Mouse (Mus musculus) adrenal gland, postnatal 14 days (tissue): ENCODE measurements at regions not wholly inside any gene's neighbourhood (a gene's known extent, or its start where the extent isn't known, plus 50 kb on each side); places are given as distances from the start of the nearest gene placed in this dataset.

Experiments
- DNase-seq: peaks from one replicate; pipeline ENCODE4 v3.0.0; 2021; ENCODE audit warnings: mixed read lengths

GRCm38 (mm10) chr14:111212929-111213657 lies 458.1 kb upstream of the Slitrk6 start:
- DNase-seq, result no peak

GRCm38 (mm10) chr14:111226926-111227325 lies 448.0 kb upstream of the Slitrk5 start:
- no peak for DNase-seq

- DNase-seq, result no peak
Measured at GRCm38 (mm10) chr14:111239121-111239520, 435.8 kb upstream of the Slitrk5 start.

- peak; percentile 57 for DNase-seq
Measured at GRCm38 (mm10) chr14:111249347-111249946, 425.4 kb upstream of the Slitrk5 start.

- no peak for DNase-seq
Measured at GRCm38 (mm10) chr14:111253190-111253589, 421.7 kb upstream of the Slitrk5 start.

- no peak for DNase-seq
Measured at GRCm38 (mm10) chr14:111261696-111262095, 413.2 kb upstream of the Slitrk5 start.

GRCm38 (mm10) chr14:111270239-111270638 lies 404.7 kb upstream of the Slitrk5 start:
- no peak for DNase-seq

- DNase-seq, result no peak
Measured at GRCm38 (mm10) chr14:111281354-111281753, 393.5 kb upstream of the Slitrk5 start.

- DNase-seq, result no peak
Measured at GRCm38 (mm10) chr14:111283681-111284461, 391.0 kb upstream of the Slitrk5 start.

GRCm38 (mm10) chr14:111285981-111286380 lies 388.9 kb upstream of the Slitrk5 start:
- no peak for DNase-seq

- no peak for DNase-seq
Measured at GRCm38 (mm10) chr14:111295521-111295920, 379.4 kb upstream of the Slitrk5 start.

- DNase-seq, result no peak
Measured at GRCm38 (mm10) chr14:111297796-111298195, 377.1 kb upstream of the Slitrk5 start.

- no peak for DNase-seq
Measured at GRCm38 (mm10) chr14:111330570-111330969, 344.3 kb upstream of the Slitrk5 start.

- no peak for DNase-seq
Measured at GRCm38 (mm10) chr14:111353518-111353917, 321.4 kb upstream of the Slitrk5 start.

- DNase-seq, result no peak
Measured at GRCm38 (mm10) chr14:111396803-111397202, 278.1 kb upstream of the Slitrk5 start.

- no peak for DNase-seq
Measured at GRCm38 (mm10) chr14:111400809-111401208, 274.1 kb upstream of the Slitrk5 start.

GRCm38 (mm10) chr14:111402538-111402937 lies 272.4 kb upstream of the Slitrk5 start:
- no peak for DNase-seq

- DNase-seq, result peak; percentile 8
Measured at GRCm38 (mm10) chr14:111403555-111403954, 271.3 kb upstream of the Slitrk5 start.

GRCm38 (mm10) chr14:111413543-111413942 lies 261.4 kb upstream of the Slitrk5 start:
- DNase-seq, result no peak

GRCm38 (mm10) chr14:111418531-111418930 lies 256.4 kb upstream of the Slitrk5 start:
- no peak for DNase-seq

- DNase-seq, result no peak
Measured at GRCm38 (mm10) chr14:111429101-111429857, 245.6 kb upstream of the Slitrk5 start.
